Mouse (Mus musculus): Measurements from ENCODE around the gene Atg10.
"Not testable (repeated sequence)": the region's sequence is repeated elsewhere in the genome, so short reads cannot be mapped to it uniquely, and the experiment has no call there.

Gene Atg10

GRCm38 (mm10) chr13:91223587-91224437 lies at the start of gene Atg10:
Atg10 (minus strand) TSS chr13:91223968.
- DNase-seq, result peak; percentile 93 to 95

DNA sequence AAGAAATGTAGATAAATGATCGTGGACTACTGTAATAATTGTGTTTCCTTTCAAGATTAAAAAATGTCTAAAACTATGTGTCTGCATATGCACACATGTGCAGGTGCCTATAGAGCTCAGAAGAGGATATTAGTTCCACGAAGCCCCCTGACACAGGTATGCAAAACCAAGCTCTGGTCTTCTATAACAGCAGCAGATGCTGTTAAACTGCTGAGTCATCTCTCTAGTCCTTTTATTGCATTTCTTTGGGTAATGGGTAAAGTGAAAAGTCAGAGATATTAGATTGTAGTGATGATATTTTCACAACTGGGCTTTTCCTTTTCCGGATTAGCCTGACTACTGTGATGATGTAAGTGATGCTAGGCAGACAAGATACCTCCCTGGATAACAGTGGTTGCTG lies 28.6 kb upstream of the Atg10 start:
- no peak for DNase-seq

DNA sequence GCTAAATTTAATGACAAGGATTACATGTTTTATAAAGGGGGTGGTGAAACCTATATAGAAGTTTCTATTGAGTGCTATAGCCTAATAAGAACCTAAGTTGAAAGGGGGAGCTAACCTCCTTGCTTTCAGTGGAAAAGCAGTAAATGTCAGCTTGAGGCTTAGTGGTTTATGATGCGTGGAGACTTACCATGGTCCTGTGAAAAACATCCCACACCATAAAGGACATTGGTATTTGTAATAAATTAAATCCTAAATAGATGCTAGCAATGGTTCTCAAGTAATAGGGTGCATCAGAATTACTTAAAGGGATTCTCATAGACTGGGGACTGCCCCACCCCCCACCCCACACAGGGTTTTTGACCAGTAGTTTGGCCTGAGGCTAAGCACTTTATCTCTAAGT lies 27.9 kb upstream of the Atg10 start:
- no peak for DNase-seq

DNA sequence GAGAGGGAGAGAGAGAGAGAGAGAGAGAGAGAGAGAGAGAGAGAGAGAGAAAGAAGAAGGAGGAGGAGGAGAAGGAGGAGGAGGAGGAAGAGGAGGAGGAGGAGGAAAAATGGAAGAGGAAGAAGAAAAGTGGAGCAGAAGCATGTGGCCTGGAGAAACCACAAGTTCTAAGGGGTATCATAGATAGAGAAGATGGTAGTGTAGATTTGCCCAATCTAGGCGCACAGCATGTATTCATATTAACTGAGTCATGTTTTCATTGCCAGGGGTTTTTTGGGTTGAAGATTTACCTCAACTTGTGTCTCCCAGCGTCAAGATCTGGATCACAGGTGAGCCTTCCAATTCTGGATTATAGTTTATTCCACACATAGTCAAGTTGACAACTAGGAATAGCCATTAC lies 26.3 kb upstream of the Atg10 start:
- DNase-seq, result not testable (repeated sequence)

DNA sequence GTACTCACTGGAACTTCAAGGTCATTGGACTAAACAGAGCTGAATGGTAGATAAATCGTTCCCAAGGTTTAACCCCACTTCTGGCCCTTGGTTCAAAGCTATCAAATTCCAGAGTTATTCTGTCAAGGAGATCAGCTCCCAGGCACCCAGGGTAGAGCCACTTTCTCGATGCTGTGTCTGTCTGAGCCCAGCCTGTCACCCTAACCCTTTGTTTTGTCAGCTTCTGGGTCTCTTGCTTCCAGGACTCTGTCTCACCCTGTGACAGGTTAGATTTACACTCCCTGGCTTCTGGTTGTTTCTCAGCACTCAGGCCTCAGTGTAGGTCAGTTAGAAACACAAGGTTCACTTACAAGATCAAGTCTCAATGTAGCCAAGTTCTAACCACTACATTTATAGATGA lies 22.7 kb upstream of the Atg10 start:
- no peak for DNase-seq

DNA sequence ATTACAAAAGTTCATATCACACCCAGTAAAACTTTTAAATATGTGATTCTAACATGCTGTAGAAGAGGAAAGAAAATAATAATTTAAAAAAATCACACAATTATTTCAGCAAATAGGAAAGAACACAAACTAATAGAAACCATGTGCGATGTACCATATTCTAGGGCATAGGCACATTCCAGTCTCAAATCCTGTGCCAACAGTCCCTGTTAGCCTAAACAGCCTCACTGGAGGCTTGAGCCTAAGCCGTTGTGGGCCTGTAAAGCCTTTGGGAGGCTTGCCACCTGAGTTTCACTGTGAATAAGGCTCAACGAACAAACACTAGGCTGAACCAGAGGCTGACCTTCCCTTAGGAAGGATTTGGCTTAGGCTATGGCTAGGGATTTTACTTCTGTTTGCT lies 14.2 kb upstream of the Atg10 start:
- DNase-seq, result no peak

DNA sequence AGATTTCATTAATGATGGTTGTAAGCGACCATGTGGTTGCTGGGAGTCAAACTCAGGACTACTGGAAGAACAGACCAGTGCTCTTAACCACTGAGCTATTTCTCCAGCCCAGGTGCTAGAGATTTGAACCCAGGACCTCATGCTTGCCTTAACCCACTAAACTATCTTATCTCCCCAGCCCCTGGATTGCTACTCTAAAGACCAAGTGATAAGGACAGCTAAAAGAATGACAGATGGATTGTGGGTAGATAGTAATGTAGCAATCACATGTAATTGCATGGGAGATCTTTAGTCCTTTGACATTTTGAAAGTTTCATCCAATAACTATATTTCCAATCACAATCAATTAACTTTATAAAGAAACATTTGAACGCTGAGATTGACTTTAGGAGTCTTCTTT lies 13.1 kb upstream of the Atg10 start:
- no peak for DNase-seq

- DNase-seq, result no peak
Observed at GRCm38 (mm10) chr13:91224438-91224814, 658 bp upstream of the Atg10 start.

DNA sequence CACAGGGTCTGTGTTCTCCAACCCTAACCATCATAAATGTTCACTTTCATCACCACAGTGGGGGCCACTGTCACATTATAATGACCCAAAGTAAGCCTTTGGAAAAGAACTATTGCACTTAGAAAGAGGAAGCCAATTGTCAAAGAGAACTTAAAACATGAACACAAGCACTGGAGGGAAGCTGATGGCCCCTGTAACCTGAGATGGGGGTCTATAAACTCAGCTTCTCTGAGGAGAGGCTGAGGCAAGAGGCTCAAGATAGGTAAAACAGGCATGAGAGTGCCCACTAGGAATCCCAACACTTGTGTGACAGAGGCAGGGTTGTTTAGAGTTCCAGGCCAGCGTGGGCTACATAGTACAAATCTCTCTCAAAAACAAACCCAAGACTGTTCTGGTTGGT lies 705 bp downstream of the Atg10 start:
- peak in 1 of 2 experiments; percentile 8 for DNase-seq

DNA sequence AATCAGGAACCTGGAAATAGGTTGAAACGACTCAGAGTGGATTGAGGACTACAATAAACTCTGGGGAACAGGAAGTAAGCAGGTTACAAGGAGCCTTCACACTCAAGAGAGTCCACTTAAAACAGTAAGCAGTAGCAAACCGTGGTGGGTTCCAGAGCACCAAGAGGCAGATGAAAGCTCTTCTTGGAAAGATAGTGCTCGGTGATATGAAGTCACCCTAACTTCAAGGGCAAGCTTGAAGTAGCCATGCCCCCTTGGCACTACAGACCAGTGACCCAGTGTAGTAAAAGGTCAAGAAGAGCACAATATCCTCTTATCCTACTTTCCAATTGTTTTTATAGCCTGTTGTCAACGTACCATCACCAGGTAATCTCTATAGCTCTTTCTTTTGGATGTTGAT lies 2.1 kb downstream of the Atg10 start:
- peak; percentile 6 to 34 for DNase-seq

GRCm38 (mm10) chr13:91217691-91218090 lies 6.1 kb downstream of the Atg10 start:
- no peak for DNase-seq

- no peak for DNase-seq
Observed at GRCm38 (mm10) chr13:91216656-91217205, 7.0 kb downstream of the Atg10 start.

- no peak for DNase-seq
Observed at GRCm38 (mm10) chr13:91212958-91213357, 10.8 kb downstream of the Atg10 start.

GRCm38 (mm10) chr13:91206237-91206636 lies 17.5 kb downstream of the Atg10 start:
- DNase-seq, result no peak

DNA sequence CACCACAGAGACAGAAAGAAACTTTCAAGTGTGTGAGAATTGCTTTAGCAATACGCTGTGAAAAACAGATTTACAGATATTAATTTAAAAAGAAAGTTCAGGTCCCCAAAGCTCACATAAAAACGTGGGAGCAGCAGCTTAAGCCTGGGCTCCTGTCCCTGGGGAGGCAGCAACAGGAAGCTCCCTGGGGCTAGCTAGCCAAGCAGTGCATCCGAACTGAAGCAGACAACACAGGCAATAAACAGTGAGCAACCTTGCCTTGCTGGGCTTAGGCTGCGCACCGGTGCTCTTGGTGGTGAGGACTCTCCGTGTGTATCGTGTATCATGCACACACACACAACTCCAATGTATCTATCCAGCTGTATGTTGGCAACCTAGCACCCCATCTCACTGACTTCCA lies 21.2 kb downstream of the Atg10 start:
- no peak for DNase-seq

GRCm38 (mm10) chr13:91187378-91188234 lies 36.2 kb downstream of the Atg10 start:
- DNase-seq, result no peak

DNA sequence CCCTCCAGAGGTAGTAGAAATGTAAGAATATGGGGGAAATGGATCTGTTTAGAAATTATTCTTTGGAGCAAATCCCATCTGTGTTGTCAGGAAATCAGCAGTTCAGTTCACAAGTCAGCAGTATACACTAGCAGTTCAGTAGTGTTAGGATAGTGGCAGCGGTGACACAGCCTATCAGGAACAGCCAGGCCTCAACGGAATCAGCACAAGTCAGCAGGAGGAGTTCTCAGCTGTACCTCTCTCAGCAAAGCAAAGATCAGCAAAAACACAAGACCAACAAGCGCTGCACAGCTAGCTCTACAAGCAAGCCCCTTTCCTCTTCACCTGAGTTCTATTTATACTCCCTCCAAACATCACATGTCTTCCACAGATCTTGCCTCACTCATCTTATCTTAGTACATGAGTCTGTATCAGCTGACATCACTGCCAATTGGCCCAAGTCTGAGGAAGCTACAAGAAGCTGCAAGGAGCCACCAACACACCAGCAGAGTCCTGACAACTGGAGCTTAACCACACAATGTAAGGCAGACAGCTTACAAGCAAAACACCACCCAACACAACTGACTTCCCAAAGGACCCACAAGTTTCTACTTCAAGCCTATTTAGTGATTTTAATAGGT lies 38.4 kb downstream of the Atg10 start:
- DNase-seq, result no peak

DNA sequence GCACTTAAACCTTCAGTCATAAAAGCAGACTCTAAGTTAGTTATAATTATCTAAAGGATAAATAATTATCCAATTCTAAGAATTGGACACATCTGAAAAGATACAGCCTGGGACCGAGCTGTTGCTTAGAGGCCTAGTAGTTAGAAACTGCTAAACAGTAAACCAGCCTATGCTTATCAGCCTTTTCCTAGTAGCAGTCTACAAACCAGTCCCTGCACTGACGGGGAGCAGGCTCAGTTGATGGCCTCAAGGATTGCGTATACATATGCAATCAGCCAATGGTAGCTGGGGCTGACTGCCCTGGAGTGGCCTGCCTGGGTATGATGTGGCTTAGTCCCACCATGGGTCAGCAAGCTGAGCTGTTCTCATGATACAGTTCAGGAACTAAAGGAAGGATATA lies 39.5 kb downstream of the Atg10 start:
- DNase-seq, result no peak

DNA sequence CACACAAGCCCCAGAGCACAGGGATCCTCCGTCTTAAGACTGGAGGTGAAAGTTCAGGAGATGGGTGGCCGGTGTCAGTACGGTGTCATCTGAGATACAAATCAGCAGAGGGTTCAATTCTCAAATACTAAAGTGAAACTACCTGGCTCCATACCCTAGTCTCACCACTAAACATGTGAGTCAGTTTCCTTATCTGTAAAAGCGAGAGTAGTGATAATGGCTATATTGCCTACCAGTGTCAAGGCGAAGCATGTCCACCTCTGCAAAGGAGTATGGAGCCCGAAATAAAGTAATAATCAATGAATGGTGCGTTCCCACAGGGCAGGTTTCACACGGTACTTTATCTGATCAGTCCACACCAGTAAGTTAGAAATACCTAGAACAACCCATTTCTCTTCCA lies 43.4 kb downstream of the Atg10 start:
- DNase-seq, result no peak

DNA sequence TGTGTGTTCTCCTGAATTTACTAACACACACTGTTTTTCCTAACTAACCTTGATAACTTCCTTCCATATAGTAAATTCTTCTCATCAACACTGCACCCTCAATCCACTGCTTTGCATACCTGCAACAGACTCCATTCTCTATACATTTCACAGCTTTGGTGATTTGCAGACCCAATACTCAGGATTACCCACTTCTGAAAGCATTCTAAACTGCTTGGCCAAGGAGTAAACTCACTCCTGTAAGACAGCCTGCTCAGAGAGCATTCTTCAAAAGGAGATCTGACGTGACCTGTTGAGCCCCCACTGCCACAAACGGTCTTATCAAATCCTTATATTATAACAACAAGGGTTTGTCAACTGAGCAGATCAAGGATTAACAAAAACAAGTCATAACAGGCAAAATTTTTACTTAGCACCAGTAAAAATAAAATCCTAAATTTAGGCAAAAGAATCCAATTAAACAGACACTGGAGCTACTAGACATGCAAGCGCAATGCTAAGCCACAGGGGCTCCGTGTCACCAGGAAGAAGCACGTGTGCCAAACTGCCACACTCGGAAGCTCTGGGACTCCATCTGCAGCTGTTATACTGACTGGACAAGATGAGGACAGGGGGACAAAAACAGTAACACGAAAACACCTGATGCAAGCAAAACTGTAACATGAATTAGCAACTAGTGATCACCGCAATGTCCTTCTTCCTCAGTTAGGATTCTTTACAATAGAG lies 44.4 kb downstream of the Atg10 start:
- no peak for DNase-seq

DNA sequence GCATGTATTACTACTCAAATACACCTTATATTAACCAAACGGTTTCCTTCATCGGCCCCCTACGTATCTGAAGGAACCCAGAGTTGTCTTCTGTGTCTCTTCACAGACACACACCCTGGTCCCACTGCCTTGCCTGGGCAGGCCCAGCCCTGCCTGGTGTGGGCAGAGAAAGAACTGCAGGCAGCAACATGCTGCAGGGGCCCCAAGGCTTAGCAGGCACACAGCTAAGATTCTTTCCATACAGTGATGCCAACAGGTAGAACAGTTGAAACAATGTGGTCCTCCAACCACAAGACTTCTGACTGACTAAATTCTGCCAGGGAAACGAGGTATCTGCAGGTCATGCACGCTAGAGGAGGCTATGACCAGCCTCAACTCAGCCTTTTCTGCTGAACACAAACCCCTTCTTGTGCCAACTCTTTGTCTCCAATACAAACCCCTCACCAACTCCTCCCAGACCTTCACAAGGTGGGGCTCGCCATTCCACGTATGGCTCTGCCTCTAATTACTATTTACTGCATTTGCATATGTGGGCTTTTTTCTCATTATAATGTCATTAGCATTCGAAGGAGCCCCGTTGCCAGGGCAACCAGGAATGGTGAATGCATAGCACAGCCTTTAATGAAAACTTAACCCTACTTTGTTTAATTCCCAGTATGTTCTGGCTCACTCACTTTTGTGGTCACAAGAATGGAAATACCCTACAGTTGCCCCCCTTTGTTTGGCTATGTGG lies 45.2 kb downstream of the Atg10 start:
- DNase-seq, result no peak

GRCm38 (mm10) chr13:91175347-91175746 lies 48.4 kb downstream of the Atg10 start:
- DNase-seq, result no peak

All from lung, postnatal 4 days (tissue).